Mouse (Mus musculus): ENCODE results near the gene Kansl1l.
"Not testable (repeated sequence)": the region's sequence is repeated elsewhere in the genome, so short reads cannot be mapped to it uniquely, and the experiment has no call there.

The Kansl1l gene

GRCm38 (mm10) chr1:66700149-66700692 is 117.1 kb downstream of the Kansl1l start:
- no peak for DNase-seq (ENCODE audit: low read depth)

DNA sequence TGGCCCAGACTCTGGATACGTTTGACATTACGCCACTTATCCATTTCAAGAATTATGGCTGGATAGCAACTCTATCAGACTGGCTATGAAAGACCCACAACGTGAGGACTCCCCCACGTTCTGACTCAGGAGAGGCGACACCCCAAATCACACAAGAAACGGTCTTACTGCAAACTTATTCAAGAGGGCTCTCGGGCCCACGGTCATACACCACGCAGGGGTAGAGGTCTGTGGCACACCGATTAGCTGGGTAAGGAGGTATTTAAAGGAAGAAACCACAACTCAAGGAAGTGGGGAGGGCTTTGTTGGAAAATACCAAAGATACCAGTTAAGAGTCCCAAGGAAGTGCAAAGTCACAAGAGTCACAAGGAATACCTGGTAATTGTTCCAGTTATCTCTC is 117.7 kb downstream of the Kansl1l start:
- DNase-seq (ENCODE audit: low read depth) = not testable (repeated sequence)

GRCm38 (mm10) chr1:66695296-66695695 is 122.1 kb downstream of the Kansl1l start:
- no peak for DNase-seq (ENCODE audit: low read depth)

GRCm38 (mm10) chr1:66694266-66694665 is 123.1 kb downstream of the Kansl1l start:
- DNase-seq (ENCODE audit: low read depth) = no peak

- no peak for DNase-seq (ENCODE audit: low read depth)
Observed at GRCm38 (mm10) chr1:66692780-66693392, 124.5 kb downstream of the Kansl1l start.

DNA sequence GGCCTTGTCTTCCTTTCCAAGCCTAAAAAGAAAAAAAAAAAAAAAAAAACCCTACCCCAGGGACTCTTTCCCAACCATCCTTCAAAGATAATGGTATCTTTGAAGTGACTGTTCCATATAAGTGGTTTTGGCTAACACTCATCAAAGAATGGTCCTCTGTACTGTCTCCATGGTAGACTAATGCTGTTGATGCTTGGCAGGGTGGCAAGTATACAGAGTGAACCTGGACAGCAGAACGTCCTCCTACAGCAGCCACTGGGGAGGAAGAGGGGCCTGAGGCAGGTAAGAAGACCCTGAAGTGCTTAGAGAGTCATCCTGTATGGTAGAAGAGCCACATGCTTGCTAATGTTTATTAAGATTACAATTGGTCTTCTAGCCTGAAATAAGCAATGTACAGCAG is 125.1 kb downstream of the Kansl1l start:
- DNase-seq (ENCODE audit: low read depth) = no peak

GRCm38 (mm10) chr1:66691772-66692171 is 125.6 kb downstream of the Kansl1l start:
- DNase-seq (ENCODE audit: low read depth) = no peak

- DNase-seq (ENCODE audit: low read depth) = no peak
Observed at GRCm38 (mm10) chr1:66682974-66683373, 134.4 kb downstream of the Kansl1l start.

DNA sequence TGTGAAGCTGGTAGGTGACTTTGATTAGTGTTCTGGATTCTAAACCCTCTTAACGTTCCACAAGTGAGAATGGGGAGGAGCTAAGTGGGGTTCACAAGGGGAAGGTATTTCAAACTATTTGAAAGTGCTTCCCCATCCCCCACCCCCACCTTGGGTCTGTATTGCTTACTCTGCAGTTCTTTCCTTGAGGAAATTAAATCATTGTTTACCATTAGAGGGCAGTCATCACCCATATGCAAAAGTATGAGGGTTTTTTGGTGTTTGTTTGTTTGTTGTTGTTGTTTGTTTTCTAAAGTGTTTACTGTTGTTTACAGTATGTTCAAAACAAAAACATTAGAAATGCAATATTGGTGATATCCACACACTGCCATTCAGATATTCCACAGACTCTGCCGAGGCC is 138.7 kb downstream of the Kansl1l start:
- DNase-seq (ENCODE audit: low read depth) = peak; percentile 17

GRCm38 (mm10) chr1:66677928-66678327 is 139.4 kb downstream of the Kansl1l start:
- no peak for DNase-seq (ENCODE audit: low read depth)

DNA sequence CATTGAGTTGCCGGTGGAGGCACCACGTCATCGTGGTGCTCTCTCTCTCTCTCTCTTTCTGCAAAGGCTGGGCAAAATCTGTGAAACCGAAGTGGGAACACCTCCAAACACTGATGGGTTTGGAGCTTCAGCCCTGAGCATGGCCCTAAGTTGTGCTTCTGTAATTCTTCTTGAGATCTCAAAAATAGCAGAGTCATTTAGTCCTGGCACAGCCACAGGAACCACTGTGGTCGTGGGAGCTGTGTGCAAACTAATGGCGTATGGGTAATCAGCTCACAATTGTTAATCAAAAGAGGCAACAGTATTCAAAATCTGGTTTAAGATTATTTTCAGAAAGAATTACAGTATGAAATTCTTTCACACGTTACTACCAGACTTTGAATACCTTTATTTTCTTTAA is 144.6 kb downstream of the Kansl1l start:
- no peak for DNase-seq (ENCODE audit: low read depth)

DNA sequence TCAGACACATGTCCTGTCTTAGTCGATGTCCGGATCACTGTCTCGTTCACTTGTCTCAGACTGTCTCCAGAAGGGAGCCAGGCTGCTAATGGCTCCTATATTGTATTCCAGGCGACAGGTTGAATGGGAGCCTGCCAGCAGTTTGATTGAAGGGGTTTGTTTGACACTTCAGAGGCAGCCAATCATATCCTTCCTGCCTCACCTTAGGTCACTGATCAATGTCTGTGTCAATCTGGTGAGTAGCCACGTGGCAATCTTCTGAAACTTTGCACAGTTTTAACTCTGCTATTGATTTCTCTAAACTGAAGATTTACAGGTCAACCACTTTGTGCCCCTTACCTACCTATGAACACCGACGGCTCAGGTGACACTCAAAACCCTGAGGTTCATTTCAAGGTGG is 145.9 kb downstream of the Kansl1l start:
- no peak for DNase-seq (ENCODE audit: low read depth)

All from induced T-regulatory cell, adult 2 months (primary cell).